Mouse (Mus musculus): ENCODE measurements at regions not wholly inside any gene's neighbourhood (a gene's known extent, or its start where the extent isn't known, plus 50 kb on each side); places are given as distances from the start of the nearest gene placed in this dataset.

- Histone ChIP-seq H3K9me3 (replicated peaks; ENCODE audit: low read length) (no peaks in the 10 kb centered on the region), H3K4me1 (replicated peaks; ENCODE audit: insufficient read depth, low read length) (no peaks in the 10 kb centered on the region), H3K36me3 (ENCODE audit: insufficient read depth, low read length) (no peaks in the 10 kb centered on the region), H3K9ac (ENCODE audit: low read depth, low read length) (no peak overlapping the region), H3K4me3 (replicated peaks; ENCODE audit: low read depth, low read length) (no peak overlapping the region), H3K4me2 (ENCODE audit: low read length) (no peak overlapping the region), H3K27ac (no peak overlapping the region), H3K27me3 (ENCODE audit: insufficient read depth, low read length) (no peaks in the 10 kb centered on the region)
- ATAC-seq (replicated peaks; ENCODE audit: low FRiP score, low read depth) (no peak), DNase-seq (ENCODE audit: low spot score) (no peak)
- TF ChIP-seq CTCF (IDR thresholded peaks at IDR 0.05; ENCODE audit: low read depth), result no peak
- 82% methylated on average over 1 of the region's 1 CpGs for WGBS
Observed at GRCm38 (mm10) chr11:91862138-91862537, 284.8 kb upstream of the Kif2b start.

GRCm38 (mm10) chr11:91856473-91856872 lies 279.1 kb upstream of the Kif2b start:
- H3K4me2 ChIP-seq (ENCODE audit: low read length), result no peak overlapping the region
- DNase-seq (ENCODE audit: low spot score) (peak; percentile 2), ATAC-seq (replicated peaks; ENCODE audit: low FRiP score, low read depth) (no peak)
- H3K27ac ChIP-seq, result no peak overlapping the region
- no peak overlapping the region for H3K9ac ChIP-seq (ENCODE audit: low read depth, low read length)
- no peak for TF ChIP-seq CTCF (IDR thresholded peaks at IDR 0.05; ENCODE audit: low read depth)
- no peak overlapping the region for H3K4me3 ChIP-seq (replicated peaks; ENCODE audit: low read depth, low read length)
- H3K36me3 ChIP-seq (ENCODE audit: insufficient read depth, low read length), result no peaks in the 10 kb centered on the region
- no peaks in the 10 kb centered on the region for H3K27me3 ChIP-seq (ENCODE audit: insufficient read depth, low read length)
- H3K9me3 ChIP-seq (replicated peaks; ENCODE audit: low read length), result no peaks in the 10 kb centered on the region
- 22% methylated on average over 3 of the region's 3 CpGs for WGBS
- H3K4me1 ChIP-seq (replicated peaks; ENCODE audit: insufficient read depth, low read length), result no peaks in the 10 kb centered on the region

- TF ChIP-seq CTCF (IDR thresholded peaks at IDR 0.05; ENCODE audit: low read depth), result no peak
- Histone ChIP-seq H3K36me3 (ENCODE audit: insufficient read depth, low read length) (no peaks in the 10 kb centered on the region), H3K27me3 (ENCODE audit: insufficient read depth, low read length) (no peaks in the 10 kb centered on the region), H3K9me3 (replicated peaks; ENCODE audit: low read length) (no peaks in the 10 kb centered on the region), H3K9ac (ENCODE audit: low read depth, low read length) (no peak overlapping the region), H3K27ac (no peak overlapping the region), H3K4me2 (ENCODE audit: low read length) (no peak overlapping the region), H3K4me1 (replicated peaks; ENCODE audit: insufficient read depth, low read length) (no peaks in the 10 kb centered on the region), H3K4me3 (replicated peaks; ENCODE audit: low read depth, low read length) (no peak overlapping the region)
- DNase-seq (ENCODE audit: low spot score) (no peak), ATAC-seq (replicated peaks; ENCODE audit: low FRiP score, low read depth) (no peak)
Observed at GRCm38 (mm10) chr11:91831113-91831512, 253.8 kb upstream of the Kif2b start.

- no peak for ATAC-seq (replicated peaks; ENCODE audit: low FRiP score, low read depth)
- no peak overlapping the region for H3K9ac ChIP-seq (ENCODE audit: low read depth, low read length)
Observed at GRCm38 (mm10) chr11:91820826-91821225, 243.5 kb upstream of the Kif2b start.

More at GRCm38 (mm10) chr11:91820826-91821225, 243.5 kb upstream of the Kif2b start:
- no peak overlapping the region for H3K27ac ChIP-seq
- no peak overlapping the region for H3K4me2 ChIP-seq (ENCODE audit: low read length)
- TF ChIP-seq CTCF (IDR thresholded peaks at IDR 0.05; ENCODE audit: low read depth), result no peak
- DNase-seq (ENCODE audit: low spot score), result no peak
- no peaks in the 10 kb centered on the region for H3K36me3 ChIP-seq (ENCODE audit: insufficient read depth, low read length)
- H3K9me3 ChIP-seq (replicated peaks; ENCODE audit: low read length), result no peaks in the 10 kb centered on the region
- no peaks in the 10 kb centered on the region for H3K27me3 ChIP-seq (ENCODE audit: insufficient read depth, low read length)
- H3K4me3 ChIP-seq (replicated peaks; ENCODE audit: low read depth, low read length), result no peak overlapping the region
- H3K4me1 ChIP-seq (replicated peaks; ENCODE audit: insufficient read depth, low read length), result no peaks in the 10 kb centered on the region

Measured in kidney, postnatal 0 days (tissue).